21 mouse cellular contexts compared by ENCODE assay signal in genomic region chr12:75543346-75543745, GRCm38 (mm10). TPM values are rescaled to one million over a fixed set of nuclear protein-coding genes. Genes with fewer than 3 reads are reported as not detected.
A peak's percentile ranks its signal among the peaks of the same experiment; 100 is the strongest.
DNase-seq lines count a peak whose midpoint lies in the region; ATAC-seq lines count a peak whose summit lies in the region.
"Had no signal": no experiment of that assay in that cellular context is flagged by ENCODE, and none has a peak within 500 bp of the region (broad histone marks: within the 10 kb centered on the region; RNA-seq: fewer than 3 reads in every experiment).

No protein-coding gene starts in this region.

- no peaks in the 10 kb centered on the region for H3K36me3 ChIP-seq in embryonic facial prominence, embryonic 15.5 days
- H3K36me3 ChIP-seq in embryonic facial prominence, embryonic 10.5 days (replicated peaks): no peaks in the 10 kb centered on the region
- no peaks in the 10 kb centered on the region for H3K36me3 ChIP-seq in hindbrain, embryonic 15.5 days
- H3K36me3 ChIP-seq in hindbrain, embryonic 12.5 days: no peaks in the 10 kb centered on the region
- H3K36me3 ChIP-seq in midbrain, embryonic 15.5 days (replicated peaks): no peaks in the 10 kb centered on the region
- no peaks in the 10 kb centered on the region for H3K36me3 ChIP-seq in midbrain, embryonic 13.5 days
- H3K36me3 ChIP-seq: embryonic facial prominence, embryonic 12.5 days; forebrain, embryonic 10.5 days; hindbrain, embryonic 10.5 days had no signal

- no peak for ATAC-seq in embryonic facial prominence, embryonic 15.5 days (ENCODE audit: insufficient number of reproducible peaks, low FRiP score, low TSS enrichment, low read depth)
- ATAC-seq in hindbrain, embryonic 15.5 days (ENCODE audit: low FRiP score, low read depth): peak; percentile 27; the same call in 1 of the 2 replicates
- no peak for ATAC-seq in hindbrain, embryonic 12.5 days (ENCODE audit: low FRiP score)
- ATAC-seq in midbrain, embryonic 15.5 days (replicated peaks): 0 out of 2 replicates have a peak, but pooled peaks have one; percentile 59
- no peak for ATAC-seq in midbrain, embryonic 13.5 days
- ATAC-seq: activated CD4-positive, CD25-positive, alpha-beta regulatory T cell, adult 4 months; forebrain, embryonic 13.5 days; forebrain, embryonic 16.5 days; intestine, postnatal 0 days had no signal

- H3K4me2 ChIP-seq in embryonic facial prominence, embryonic 15.5 days (replicated peaks): no peak overlapping the region
- H3K4me2 ChIP-seq in hindbrain, embryonic 15.5 days: no peak overlapping the region
- H3K4me2 ChIP-seq in hindbrain, embryonic 12.5 days (replicated peaks): no peak overlapping the region
- no peak overlapping the region for H3K4me2 ChIP-seq in midbrain, embryonic 15.5 days
- H3K4me2 ChIP-seq in midbrain, embryonic 13.5 days (replicated peaks): no peak overlapping the region
- H3K4me2 ChIP-seq: embryonic facial prominence, embryonic 12.5 days; forebrain, embryonic 13.5 days; heart, embryonic 11.5 days; hindbrain, embryonic 14.5 days had no signal

- no peaks in the 10 kb centered on the region for H3K27me3 ChIP-seq in embryonic facial prominence, embryonic 15.5 days
- H3K27me3 ChIP-seq in embryonic facial prominence, embryonic 10.5 days (replicated peaks; ENCODE audit: low read depth, poor library complexity, severe bottlenecking): no peaks in the 10 kb centered on the region
- H3K27me3 ChIP-seq in hindbrain, embryonic 15.5 days: no peaks in the 10 kb centered on the region
- H3K27me3 ChIP-seq in hindbrain, embryonic 12.5 days: no peaks in the 10 kb centered on the region
- H3K27me3 ChIP-seq in midbrain, embryonic 15.5 days (replicated peaks): no peaks in the 10 kb centered on the region
- no peaks in the 10 kb centered on the region for H3K27me3 ChIP-seq in midbrain, embryonic 13.5 days
- H3K27me3 ChIP-seq: embryonic facial prominence, embryonic 12.5 days; forebrain, embryonic 13.5 days had no signal

- DNase-seq in embryonic facial prominence, embryonic 10.5 days (ENCODE audit: low spot score): no peak
- DNase-seq: adrenal gland, adult 8-10 months; adrenal gland, postnatal 25 days; cerebellum, adult 11-12 months; cerebellum, adult 8-10 months; cerebellum, postnatal 10 days; gastrocnemius, postnatal 36 days had no signal

- no peak overlapping the region for H3K9ac ChIP-seq in embryonic facial prominence, embryonic 15.5 days
- H3K9ac ChIP-seq in hindbrain, embryonic 15.5 days: no peak overlapping the region
- no peak overlapping the region for H3K9ac ChIP-seq in hindbrain, embryonic 12.5 days
- H3K9ac ChIP-seq in midbrain, embryonic 15.5 days: no peak overlapping the region
- no peak overlapping the region for H3K9ac ChIP-seq in midbrain, embryonic 13.5 days (replicated peaks)
- H3K9ac ChIP-seq: embryonic facial prominence, embryonic 12.5 days; forebrain, embryonic 13.5 days; hindbrain, embryonic 14.5 days had no signal

- peaks cover 14% of the 10 kb centered on the region for H3K4me1 ChIP-seq in embryonic facial prominence, embryonic 15.5 days
- peaks cover 12% of the 10 kb centered on the region; the same call in 1 of the 2 replicates for H3K4me1 ChIP-seq in embryonic facial prominence, embryonic 10.5 days
- H3K4me1 ChIP-seq in hindbrain, embryonic 15.5 days (replicated peaks): 0 out of 2 replicates have a peak, but pooled peaks cover 8% of the 10 kb centered on the region
- H3K4me1 ChIP-seq in hindbrain, embryonic 12.5 days: peaks cover 5% of the 10 kb centered on the region; the same call in 1 of the 2 replicates
- no peaks in the 10 kb centered on the region for H3K4me1 ChIP-seq in midbrain, embryonic 15.5 days
- H3K4me1 ChIP-seq in midbrain, embryonic 13.5 days (replicated peaks): peaks cover 19% of the 10 kb centered on the region; the same call in 1 of the 2 replicates

- 73% methylated on average over 3 of the region's 3 CpGs for WGBS in embryonic facial prominence, embryonic 15.5 days
- 78% methylated on average over 3 of the region's 3 CpGs for whole genome bisulfite sequencing in embryonic facial prominence, embryonic 10.5 days
- 75% methylated on average over 3 of the region's 3 CpGs for WGBS in hindbrain, embryonic 15.5 days
- 70% methylated on average over 3 of the region's 3 CpGs for WGBS in hindbrain, embryonic 12.5 days
- WGBS in midbrain, embryonic 15.5 days: 82% methylated on average over 3 of the region's 3 CpGs
- WGBS in midbrain, embryonic 13.5 days: 73% methylated on average over 3 of the region's 3 CpGs

- H3K9me3 ChIP-seq in embryonic facial prominence, embryonic 15.5 days (replicated peaks): no peaks in the 10 kb centered on the region
- no peaks in the 10 kb centered on the region for H3K9me3 ChIP-seq in embryonic facial prominence, embryonic 10.5 days
- no peaks in the 10 kb centered on the region for H3K9me3 ChIP-seq in hindbrain, embryonic 15.5 days
- H3K9me3 ChIP-seq in hindbrain, embryonic 12.5 days (replicated peaks): no peaks in the 10 kb centered on the region
- H3K9me3 ChIP-seq in midbrain, embryonic 15.5 days: no peaks in the 10 kb centered on the region
- H3K9me3 ChIP-seq in midbrain, embryonic 13.5 days: no peaks in the 10 kb centered on the region
- H3K9me3 ChIP-seq: embryonic facial prominence, embryonic 12.5 days; forebrain, embryonic 10.5 days; forebrain, embryonic 13.5 days; hindbrain, embryonic 10.5 days had no signal

- H3K27ac ChIP-seq in embryonic facial prominence, embryonic 15.5 days (replicated peaks): peak overlapping the region; percentile 48; the same call in 1 of the 2 replicates
- H3K27ac ChIP-seq in embryonic facial prominence, embryonic 10.5 days (replicated peaks): no peak overlapping the region
- H3K27ac ChIP-seq in hindbrain, embryonic 15.5 days (replicated peaks): no peak overlapping the region
- H3K27ac ChIP-seq in hindbrain, embryonic 12.5 days: no peak overlapping the region
- H3K27ac ChIP-seq in midbrain, embryonic 15.5 days: no peak overlapping the region
- no peak overlapping the region for H3K27ac ChIP-seq in midbrain, embryonic 13.5 days
- H3K27ac ChIP-seq: embryonic facial prominence, embryonic 12.5 days; forebrain, embryonic 10.5 days; forebrain, embryonic 13.5 days; hindbrain, embryonic 10.5 days; hindbrain, embryonic 14.5 days had no signal

- no peak overlapping the region for H3K4me3 ChIP-seq in embryonic facial prominence, embryonic 15.5 days (replicated peaks)
- no peak overlapping the region for H3K4me3 ChIP-seq in embryonic facial prominence, embryonic 10.5 days
- no peak overlapping the region for H3K4me3 ChIP-seq in hindbrain, embryonic 15.5 days
- H3K4me3 ChIP-seq in hindbrain, embryonic 12.5 days: no peak overlapping the region
- H3K4me3 ChIP-seq in midbrain, embryonic 15.5 days: no peak overlapping the region
- H3K4me3 ChIP-seq in midbrain, embryonic 13.5 days (replicated peaks): no peak overlapping the region
- H3K4me3 ChIP-seq: embryonic facial prominence, embryonic 12.5 days; forebrain, embryonic 10.5 days; forebrain, embryonic 13.5 days; hindbrain, embryonic 10.5 days had no signal

RNA-seq across cellular contexts. Expression of gene Ppp2r5e, which starts 52.7 kb away (rescaled TPM):
- 12.4 and 13.1 TPM in 2 replicates for polyA plus RNA-seq in embryonic facial prominence, embryonic 15.5 days (2015; fragmentation: Nextera tagmentation; extraction: Ambion mirVana)
- 13.2 and 14.5 TPM in 2 replicates for polyA plus RNA-seq in embryonic facial prominence, embryonic 10.5 days (2016; fragmentation: Nextera tagmentation; extraction: Ambion mirVana)
- polyA plus RNA-seq in hindbrain, embryonic 15.5 days (2015; fragmentation: Nextera tagmentation; extraction: Ambion mirVana): 20.3 and 20.5 TPM in 2 replicates
- 23.2 and 26.4 TPM in 2 replicates for polyA plus RNA-seq in hindbrain, embryonic 12.5 days (2016; fragmentation: Nextera tagmentation; extraction: Ambion mirVana)
- polyA plus RNA-seq in midbrain, embryonic 15.5 days (2015; fragmentation: Nextera tagmentation; extraction: Ambion mirVana): 20.9 and 21.3 TPM in 2 replicates
- 21.4 TPM in 2 replicates for polyA plus RNA-seq in midbrain, embryonic 13.5 days (2015; fragmentation: Nextera tagmentation; extraction: Ambion mirVana)

Comparison
In these comparisons a context has a peak if more than half of its experiments do, and no peak if none do; other contexts are left out.
1. ATAC-seq: peak in hindbrain, embryonic 15.5 days (single experiment) and midbrain, embryonic 15.5 days (single experiment); none in embryonic facial prominence, embryonic 15.5 days (single experiment), hindbrain, embryonic 12.5 days (single experiment) and midbrain, embryonic 13.5 days (single experiment).